Mouse (Mus musculus) kidney, adult 9 months (tissue): ENCODE results near the gene Stac2.

Experiments
- DNase-seq: peaks from one replicate; pipeline ENCODE4 v3.0.0; 2022

Stac2 gene

DNA sequence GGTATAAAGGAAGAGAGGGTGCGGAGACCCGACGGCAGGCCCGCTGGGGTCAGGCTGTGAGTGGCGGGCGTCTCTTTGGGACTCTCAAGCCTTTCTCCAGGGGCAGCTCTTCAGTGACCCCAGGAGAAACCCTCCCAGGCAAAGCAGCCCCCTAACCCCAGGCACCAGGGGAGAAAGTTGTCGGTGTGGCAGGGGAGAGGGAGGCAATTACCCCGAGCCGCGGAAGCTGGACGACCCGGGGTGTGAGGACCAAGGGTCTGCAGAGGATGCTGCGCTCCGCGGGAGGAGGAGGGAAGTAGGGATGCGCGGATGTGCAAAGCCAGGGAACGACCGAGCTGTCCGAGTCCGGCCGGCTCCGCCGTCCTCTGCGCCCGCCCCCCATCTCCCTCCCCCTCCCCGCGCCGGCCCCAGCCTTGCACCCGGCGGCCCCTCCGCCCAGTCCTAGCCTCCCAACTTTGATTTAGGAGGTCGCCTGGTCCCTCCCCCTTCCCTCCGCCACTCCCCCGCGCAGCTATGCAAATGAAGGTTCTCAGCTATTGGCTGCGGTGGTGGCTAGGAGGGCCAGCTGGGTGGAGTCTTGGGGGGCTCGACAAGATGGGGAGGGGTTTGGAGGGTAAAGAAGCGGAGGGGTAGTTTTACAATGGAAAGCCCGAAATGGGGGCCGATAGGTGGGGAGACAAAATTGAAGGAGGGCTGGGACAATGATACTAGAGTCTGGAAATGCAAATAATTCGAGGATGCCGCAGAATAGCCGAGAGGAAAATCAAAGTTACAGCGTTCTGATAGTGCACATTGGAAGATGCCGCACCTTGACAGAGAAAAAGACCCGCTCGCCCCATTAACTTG is at the start of gene Stac2:
Gene Stac2 (minus strand): TSS at position 474 of the 846 bp plus-strand sequence.
- peak; percentile 54 for DNase-seq

DNA sequence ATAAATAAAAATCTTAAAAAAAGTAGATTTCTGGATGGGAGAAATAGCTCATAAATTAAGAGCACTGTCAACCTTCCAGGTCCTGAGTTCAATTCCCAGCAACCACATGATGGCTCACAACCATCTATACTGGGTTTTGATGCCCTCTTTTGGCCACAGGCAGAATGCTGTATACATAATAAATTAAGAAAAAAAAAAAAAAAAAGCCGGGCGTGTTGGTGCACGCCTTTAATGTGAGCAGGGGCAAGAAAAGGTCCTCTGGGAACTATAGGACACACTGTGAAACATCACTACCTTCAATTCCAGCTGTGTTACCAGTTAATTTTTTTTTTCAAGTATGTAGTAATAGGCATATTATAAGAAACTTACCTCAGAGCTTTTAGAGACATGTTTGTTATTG is 48.1 kb upstream of the Stac2 start:
- no peak for DNase-seq

DNA sequence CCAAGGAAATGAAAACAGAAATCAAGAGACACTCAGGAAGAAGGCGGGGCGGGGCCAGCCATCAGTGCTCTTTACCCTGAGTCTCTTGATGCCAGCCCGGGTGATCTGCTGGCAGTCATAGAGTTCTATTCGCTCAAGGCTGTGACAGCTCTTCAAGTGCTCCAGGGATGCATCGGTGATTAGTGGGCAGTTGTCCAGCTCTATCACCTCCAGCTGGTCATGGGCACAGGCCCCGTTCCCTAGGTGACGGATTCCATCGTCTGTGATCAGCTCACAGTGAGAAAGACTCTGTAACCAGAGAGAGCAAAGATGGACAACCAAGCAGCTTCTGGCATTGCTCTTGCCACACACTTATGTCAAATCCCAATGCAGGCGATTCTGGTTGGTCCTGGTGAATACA is 37.3 kb upstream of the Stac2 start:
- no peak for DNase-seq

DNA sequence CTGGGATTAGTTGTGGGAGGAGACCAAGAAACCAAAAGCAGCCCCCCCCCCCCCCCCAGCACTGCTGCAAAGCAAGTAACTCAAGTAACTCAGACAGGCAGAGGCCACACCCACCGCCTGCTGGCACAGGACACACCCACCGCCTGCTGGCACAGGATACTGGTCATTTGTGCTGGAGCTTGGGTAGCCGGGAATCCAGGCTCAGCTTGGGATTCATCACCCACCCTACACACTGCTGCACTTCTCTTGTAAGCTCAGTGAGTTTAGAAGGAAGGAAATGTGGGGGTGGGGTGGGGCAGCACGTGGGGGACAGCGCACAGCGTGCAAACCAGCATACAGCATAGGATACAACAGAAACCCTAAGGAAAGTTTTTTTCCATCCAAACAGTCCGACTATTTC is 35.0 kb upstream of the Stac2 start:
- DNase-seq: peak; percentile 38

DNA sequence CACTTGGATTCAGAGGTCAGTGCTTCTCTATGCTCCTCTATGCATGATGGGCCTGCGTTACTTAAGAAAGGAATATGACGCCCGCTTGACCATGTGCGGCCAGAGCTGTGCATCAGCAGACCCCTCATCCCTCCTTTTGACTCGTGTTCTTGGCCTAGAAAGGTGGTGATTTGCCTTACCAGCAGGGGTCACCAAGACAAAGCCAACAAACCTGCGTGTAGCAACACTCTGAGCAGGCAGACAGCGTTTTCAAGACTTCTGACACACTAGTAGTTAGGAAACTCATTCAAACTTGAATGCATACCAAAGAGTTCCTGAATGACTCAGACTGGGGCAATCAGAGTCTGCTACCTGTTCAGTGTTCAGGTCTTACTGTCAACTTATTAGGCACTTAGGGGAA is 33.3 kb upstream of the Stac2 start:
- no peak for DNase-seq

DNA sequence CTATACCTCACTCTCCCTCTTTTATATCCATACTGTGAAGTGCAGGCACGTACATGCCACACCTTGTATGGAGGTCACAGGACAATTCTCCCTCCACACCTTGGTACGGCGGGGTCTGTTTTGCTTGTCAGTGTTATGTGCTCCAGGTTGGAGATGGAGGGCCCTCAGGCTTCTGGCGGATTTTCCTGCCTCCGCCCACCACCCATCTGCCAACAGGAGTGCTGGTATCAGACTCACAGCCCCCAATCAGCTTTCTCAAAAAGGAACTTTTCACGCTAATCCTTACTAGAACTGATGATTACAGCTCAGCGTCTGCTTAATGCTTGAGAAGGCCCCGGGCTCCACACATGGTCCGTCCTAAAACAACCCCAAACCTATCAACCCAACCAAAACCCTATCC is 32.9 kb upstream of the Stac2 start:
- DNase-seq: no peak

DNA sequence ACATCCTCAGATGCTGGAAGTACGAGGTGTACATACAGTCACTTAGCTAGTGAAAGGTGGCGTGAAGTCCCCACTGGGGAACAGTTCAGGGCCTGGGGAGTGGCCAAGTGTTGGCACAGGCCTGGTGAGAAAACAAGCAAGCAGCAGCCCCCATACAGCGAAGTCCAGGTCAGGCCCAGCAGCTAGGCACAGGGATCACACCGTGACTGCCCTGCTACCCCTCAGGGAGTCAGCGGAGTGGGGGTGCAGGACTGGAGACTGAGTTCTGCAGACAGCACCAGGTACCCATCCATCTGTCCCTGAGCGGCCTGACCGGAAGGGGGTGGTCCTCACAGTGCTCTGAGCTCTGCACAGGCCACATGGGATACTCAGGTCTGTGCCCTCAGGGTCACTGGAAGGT is 29.5 kb upstream of the Stac2 start:
- DNase-seq: no peak

DNA sequence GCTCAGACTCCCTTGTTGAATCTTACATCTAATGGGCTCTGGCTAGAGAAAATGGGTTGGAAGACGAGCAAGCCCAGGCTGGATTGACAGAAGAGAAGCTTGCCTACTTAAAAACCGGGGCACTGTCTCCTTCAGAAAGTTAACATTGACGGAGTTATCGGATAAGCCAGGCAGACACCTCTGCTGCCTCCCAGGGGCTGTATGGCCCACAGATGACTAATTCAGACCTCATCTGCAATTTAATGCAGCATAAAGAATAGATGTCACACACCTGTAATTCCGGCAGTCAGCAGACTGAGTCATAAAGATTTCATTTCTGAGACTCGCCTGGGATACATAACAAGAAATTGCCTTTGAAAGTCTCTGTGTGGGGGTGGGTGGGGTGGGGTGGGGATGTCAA is 27.2 kb upstream of the Stac2 start:
- no peak for DNase-seq

DNA sequence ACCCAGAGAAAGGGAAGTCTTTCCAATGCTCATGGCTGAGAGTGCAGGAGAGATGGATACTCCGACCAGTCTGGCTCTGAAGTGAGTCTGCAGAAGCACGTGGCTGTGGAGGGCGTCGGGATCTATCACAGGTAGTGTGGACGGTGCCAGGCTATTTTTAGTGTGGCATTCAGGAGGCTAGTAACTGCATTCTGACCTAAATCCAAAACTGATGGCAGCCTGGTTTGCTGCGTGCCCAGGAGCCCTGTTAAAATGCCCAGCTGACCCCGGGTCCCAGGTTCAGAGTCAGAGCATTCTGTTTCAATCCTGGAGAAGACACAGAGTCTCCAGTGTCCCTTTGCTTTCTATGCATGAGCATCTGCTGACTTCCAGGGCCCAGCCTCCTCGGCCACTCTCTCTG is 23.8 kb upstream of the Stac2 start:
- peak; percentile 42 for DNase-seq

DNA sequence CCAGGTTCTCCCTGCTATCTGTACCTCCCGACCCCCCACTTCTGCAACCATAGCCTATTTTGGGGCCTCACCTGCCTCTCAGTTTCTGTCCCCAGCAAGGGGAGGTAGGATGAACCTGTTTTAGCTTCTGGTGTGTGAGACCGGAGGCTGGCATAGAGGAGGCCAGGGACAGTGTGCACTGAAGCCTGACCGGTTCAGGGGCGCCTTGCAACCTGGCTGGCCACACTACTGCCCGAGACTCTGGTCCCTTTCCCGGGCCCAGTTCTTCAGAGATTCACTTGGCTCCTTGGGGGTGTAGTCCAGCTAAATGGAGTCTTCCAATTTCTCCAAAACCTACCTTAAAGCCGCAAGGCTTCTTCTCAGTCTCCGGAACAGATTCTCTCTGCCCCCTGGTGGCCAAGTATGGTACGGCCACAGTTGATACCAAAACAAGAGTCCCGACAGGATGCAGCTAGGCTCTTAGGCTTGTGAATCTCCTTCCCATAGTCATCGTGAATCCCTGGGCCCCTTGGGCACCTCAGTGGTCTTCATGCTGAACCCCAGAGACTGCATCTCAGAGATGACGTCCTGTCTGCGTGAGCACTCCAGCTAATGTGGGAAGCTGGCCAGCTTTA is 22.0 kb upstream of the Stac2 start:
- peak; percentile 90 for DNase-seq

DNA sequence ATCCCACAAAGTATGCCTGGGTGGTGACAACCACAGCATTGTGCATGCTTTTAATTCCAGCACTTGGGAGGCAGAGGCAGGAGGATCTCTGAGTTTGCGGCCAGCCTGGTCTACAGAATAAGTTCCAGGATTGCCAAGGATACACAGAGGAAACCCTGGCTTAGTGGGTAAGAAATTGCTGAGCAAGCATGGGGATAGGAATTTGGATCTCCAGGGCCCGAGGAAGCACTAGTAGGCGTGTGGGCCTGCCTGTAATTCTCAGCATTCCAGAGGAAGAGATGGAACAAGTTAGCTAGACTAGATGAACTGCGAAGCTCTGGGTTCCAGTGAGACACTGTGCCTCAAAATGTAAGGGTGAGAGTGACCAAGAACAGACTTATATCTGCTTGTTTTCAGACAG is 20.2 kb upstream of the Stac2 start:
- no peak for DNase-seq

DNA sequence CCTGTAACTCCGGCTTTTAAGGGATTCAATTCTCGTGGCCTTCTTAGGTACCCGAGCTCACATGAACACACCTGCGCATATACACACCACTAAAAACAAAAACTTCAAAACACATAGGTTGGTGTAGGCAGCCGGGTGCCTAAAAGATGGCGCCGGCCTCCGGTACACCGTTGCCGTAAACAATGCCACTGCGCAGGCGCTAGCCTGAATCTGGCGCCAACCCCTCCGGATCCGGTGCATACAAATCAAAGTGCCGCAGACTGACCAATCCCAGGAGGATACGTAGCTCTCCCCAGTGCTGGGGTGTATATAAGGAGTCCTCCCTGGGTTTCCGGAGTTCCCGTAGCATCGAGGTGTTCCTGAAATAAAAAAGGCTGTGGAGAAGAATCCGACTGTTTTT is 14.0 kb upstream of the Stac2 start:
- no peak for DNase-seq

DNA sequence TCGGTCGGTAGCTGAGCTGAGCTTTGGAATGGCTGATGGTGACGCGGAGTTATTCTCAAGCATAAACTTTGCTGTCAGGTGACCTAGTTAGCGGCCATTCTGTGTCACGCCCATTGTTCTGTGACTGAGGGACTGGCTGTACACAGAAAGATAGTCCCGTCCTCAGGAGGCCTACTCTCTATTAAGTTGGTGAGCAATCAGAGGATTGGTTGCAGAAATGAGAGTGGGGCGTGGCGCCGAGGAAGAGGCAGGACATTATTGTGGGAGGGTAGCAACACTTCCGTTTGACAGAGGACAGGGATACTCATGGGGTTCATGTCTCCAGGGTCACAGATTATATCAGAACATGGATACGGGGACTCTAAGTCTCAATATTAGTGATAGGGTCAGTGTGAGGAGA is 12.9 kb upstream of the Stac2 start:
- no peak for DNase-seq

DNA sequence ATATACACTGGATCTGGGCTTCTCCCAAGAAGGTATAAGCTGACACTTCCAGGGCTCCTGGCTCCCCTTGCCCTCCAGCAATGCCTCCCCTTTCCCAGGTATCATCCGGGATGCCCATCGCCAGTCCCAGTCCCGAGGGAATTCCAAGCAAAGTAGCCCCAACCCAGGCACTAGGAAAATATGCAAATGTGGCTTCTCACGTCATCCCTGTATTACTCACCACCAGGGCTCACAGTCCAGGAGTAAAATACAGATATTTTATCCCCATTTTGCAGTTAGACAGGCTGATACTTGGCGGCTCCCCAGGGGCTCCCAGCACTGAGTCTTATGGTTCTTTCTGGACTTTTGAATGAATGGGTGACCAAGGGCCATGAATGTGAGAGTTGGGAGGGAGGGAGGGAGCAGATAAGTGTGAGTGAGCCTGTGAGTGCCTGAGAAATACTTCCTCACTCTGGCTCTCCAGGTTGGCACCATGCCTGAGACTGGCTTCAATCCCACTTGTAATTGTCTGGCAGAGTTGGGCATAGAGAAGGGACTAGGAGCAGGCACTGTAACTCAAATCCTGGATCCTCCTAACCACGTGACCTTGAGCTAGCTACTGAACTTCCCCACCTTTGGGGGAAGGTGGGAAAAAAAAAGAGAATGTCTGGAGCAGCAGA is 8.8 kb upstream of the Stac2 start:
- DNase-seq: no peak

DNA sequence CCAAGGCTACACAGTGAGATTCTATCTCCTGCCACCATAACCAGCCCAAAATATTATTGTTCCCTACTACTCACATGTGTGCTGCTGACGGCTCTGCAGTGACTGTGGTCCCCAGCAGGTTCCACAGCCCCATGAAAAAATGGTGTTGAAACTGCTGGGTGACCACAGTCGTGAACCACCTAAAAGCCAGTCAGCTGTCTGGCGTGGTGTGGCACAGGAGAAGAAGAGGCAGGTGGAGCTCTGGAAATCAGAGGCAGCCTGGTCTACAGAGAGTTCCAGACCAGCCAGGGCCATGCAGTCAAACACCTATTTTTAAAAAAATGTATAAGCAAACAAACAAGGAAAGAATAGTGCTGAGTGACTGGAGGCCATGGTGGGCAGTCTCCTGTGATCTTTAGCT is 8.2 kb upstream of the Stac2 start:
- DNase-seq: no peak

DNA sequence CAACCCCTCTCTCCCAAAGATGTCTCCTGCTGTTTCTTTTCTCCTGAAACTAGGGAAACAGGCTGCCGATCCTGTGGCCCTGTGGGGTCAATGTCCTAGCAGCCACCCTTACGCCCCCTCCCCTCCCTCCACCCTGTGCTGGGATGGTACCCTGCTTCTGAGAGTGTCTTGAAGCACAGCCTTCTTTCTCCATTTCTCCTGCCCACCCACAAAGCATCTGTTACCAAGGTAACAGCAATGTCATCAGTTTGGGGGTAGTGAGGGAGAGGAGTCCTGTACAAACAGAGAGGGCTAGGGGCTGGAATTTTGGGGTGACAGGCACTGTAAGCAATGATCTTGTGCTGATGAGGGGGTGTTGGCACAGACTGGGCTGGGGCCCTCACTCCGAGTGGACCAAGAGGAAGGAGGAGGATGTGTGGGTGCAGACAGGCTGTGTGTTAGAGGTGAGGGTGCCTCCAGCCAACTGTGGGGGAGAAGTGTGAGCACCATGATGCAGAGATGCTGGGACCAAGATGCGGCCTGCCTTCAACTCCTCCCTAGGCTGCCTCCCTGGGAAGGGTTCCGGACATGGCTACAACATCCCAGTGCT is 6.9 kb upstream of the Stac2 start:
- no peak for DNase-seq

DNA sequence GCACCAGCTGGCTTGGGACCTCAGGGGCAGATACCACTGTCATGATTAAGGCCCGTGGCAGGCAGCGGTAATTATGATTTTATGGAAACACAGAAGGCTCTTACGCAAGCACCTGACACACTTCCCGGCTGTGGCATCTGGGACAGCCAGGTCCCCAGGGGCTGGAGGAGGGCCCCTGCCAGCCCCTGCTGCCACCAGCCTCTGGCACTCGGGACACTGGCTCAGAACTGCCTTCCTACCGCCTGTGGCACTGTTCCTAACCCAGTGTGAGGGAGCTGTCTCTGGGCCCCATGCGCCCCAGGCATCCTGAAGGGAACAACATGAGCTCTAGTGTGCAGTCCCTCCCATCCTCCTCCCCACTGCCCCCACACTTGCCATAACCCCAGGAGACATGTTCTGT is 6.4 kb upstream of the Stac2 start:
- no peak for DNase-seq

DNA sequence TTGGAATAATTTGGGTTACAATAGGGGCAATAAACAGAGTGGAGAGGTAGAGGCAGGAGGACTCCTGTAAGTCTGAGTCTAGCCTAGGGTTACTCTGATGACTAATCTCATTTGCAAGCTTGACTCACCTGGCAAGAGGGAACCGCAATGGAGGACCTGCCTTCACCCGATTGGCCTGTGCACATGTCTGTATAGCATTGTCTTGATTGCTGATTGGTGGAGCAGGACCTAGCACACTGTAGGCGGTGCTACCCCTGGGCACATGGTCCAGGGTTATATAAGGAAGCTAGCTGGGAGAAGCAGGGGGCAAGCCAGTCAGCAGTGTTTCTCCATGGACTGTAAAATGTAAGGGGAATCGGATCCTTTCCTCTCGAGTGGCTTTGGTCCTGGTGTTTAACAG is 4.7 kb upstream of the Stac2 start:
- DNase-seq: peak; percentile 30

DNA sequence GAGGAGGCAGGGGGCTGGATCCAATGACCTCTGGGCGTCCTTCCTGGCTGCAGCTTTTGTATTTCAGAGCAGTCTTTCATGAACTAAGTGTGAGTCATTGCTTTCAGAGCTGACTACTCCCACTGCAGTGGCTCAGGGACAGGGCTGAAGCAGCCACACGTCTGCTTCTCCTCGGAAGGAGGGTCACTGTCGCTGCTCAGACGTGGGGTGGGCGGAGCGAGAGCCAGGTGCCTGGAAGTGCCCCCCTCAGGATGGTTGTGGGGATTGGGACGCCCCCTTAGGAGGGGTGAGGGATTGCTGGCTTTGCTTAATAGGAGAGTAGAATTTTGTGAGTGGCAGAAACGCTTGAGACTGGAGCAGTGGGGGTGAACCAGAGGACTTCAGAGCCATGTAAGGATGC is 4.2 kb upstream of the Stac2 start:
- no peak for DNase-seq

DNA sequence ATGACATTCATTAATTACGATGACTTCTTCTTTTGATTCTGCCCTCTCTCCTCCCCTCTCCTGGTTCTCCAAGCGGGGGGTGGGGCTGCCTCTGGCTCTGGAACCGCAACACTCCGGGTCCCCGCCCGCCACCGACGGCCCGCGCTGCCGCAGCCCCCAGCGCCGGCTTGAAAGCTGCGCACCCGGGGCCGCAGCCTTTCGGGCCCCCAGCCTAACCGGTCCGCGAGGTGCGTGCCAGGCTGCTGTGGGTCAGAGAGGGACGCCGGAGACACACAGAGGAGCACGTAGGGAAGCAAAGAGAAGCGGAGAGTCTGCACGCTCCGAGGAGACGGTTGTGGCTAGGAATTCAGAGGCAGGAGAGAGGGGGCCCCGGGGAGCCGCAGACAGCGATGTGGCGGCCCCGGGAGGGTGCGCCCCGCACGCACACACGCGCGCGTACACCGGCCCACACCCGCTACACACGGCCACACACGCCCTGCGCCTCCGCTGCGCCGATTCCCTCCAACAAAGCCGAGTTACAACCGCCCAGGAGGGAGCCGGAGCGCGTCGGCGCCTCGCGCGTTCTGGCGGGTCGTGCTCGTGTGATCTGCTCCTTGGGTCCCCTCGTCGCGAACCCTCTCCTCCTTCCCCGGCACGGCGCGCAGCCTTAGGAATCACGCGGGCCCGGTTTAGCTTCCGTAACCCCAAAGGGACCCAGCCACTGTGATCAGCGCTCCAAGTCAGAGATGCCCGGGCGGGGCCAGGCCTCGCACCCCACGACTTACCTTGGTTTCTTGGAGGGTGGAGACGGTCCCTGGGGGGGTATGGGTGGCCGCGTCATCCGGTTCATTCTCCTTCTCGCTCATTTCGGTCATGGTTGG is 903 bp downstream of the Stac2 start:
- no peak for DNase-seq

DNA sequence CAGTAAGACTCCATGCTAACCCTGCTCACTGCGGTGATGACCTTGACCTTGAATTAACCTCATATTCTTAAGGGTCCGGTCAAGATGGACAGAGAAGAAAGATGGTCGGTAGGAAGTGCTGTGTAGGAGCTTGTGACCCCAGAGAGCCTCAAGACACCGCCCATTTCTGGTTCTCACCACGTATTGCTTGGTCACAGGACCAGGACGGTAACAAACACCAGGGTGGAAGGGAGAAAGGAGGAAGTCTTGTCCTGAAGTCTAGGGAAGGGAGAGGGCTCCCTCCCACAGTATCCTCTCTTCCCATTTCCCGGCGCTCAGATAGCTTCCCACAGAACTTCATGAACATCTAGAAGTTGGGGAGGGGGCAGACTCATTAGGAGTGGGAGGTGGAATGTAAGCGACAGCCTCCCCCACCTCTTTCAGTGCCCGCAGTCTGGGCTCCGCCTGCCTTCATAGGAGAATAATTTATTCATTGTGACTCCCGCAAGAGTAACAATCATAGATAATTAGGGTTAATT is 1.6 kb downstream of the Stac2 start:
- DNase-seq: no peak

DNA sequence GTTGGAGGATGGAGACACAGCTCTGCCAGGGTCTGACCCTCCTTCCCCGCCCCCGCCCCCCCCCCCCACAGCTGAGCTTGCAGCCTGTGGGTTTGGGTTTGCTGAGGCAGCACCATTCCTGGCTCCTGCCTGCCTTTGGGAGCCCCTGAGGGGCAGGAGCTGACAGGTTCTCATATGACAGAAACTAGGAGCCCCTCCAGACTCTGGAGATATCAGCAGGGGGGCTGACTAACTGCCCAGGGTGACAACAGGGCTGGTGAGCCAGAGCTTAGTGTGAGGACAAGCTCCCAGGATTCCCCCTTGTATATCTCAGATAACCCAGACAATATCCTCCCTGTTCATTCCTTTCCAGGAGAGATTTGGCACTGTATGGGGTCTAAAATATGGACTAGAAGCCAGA is 2.3 kb downstream of the Stac2 start:
- DNase-seq: no peak

DNA sequence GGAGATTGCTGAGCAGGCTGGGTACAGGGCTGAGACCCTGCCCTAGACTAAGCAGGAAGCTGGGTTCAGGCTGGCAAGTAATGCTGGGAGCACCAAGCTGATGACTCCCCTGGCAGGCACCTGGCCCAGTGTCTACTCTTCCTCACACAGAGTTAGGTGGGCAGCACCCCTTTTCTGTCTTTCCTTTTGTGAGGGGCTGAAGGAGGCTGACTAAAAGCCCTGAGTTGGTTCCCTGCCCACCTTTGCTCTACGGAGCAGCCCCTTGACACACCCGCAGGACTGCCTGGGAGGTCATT is 2.8 kb downstream of the Stac2 start:
- no peak for DNase-seq
